Mouse (Mus musculus): ENCODE data around the gene Gm28047.

Gene Gm28047

GRCm38 (mm10) chr15:102516293-102516692 lies 108.6 kb downstream of the Gm28047 start:
- DNase-seq (ENCODE audit: low spot score in 2 of 2) = no peak

GRCm38 (mm10) chr15:102515791-102516190 lies 109.1 kb downstream of the Gm28047 start:
- no peak for DNase-seq (ENCODE audit: low spot score in 2 of 2)

- DNase-seq (ENCODE audit: low spot score in 2 of 2) = no peak
Observed at GRCm38 (mm10) chr15:102515261-102515660, 109.6 kb downstream of the Gm28047 start.

GRCm38 (mm10) chr15:102513004-102513403 lies 111.9 kb downstream of the Gm28047 start:
- no peak for DNase-seq (ENCODE audit: low spot score in 2 of 2)

GRCm38 (mm10) chr15:102512471-102512870 lies 112.4 kb downstream of the Gm28047 start:
- DNase-seq (ENCODE audit: low spot score in 2 of 2) = no peak

- no peak for DNase-seq (ENCODE audit: low spot score in 2 of 2)
Observed at GRCm38 (mm10) chr15:102512010-102512409, 112.9 kb downstream of the Gm28047 start.

GRCm38 (mm10) chr15:102511285-102511833 lies 113.5 kb downstream of the Gm28047 start:
- DNase-seq (ENCODE audit: low spot score in 2 of 2) = no peak

- peak; percentile 58 to 72 for DNase-seq (ENCODE audit: low spot score in 2 of 2)
Observed at GRCm38 (mm10) chr15:102510590-102511284, 114.1 kb downstream of the Gm28047 start.

GRCm38 (mm10) chr15:102510110-102510509 lies 114.8 kb downstream of the Gm28047 start:
- DNase-seq (ENCODE audit: low spot score in 2 of 2) = no peak

- DNase-seq (ENCODE audit: low spot score in 2 of 2) = no peak
Observed at GRCm38 (mm10) chr15:102508336-102508735, 116.5 kb downstream of the Gm28047 start.

GRCm38 (mm10) chr15:102507561-102507960 lies 117.3 kb downstream of the Gm28047 start:
- no peak for DNase-seq (ENCODE audit: low spot score in 2 of 2)

GRCm38 (mm10) chr15:102506864-102507263 lies 118.0 kb downstream of the Gm28047 start:
- no peak for DNase-seq (ENCODE audit: low spot score in 2 of 2)

GRCm38 (mm10) chr15:102506464-102506830 lies 118.4 kb downstream of the Gm28047 start:
- DNase-seq (ENCODE audit: low spot score in 2 of 2) = no peak

- DNase-seq (ENCODE audit: low spot score in 2 of 2) = no peak
Observed at GRCm38 (mm10) chr15:102505770-102506463, 119.0 kb downstream of the Gm28047 start.

GRCm38 (mm10) chr15:102505073-102505769 lies 119.6 kb downstream of the Gm28047 start:
- DNase-seq (ENCODE audit: low spot score in 2 of 2) = no peak

- DNase-seq (ENCODE audit: low spot score in 2 of 2) = no peak
Observed at GRCm38 (mm10) chr15:102503924-102504782, 120.7 kb downstream of the Gm28047 start.

- no peak for DNase-seq (ENCODE audit: low spot score in 2 of 2)
Observed at GRCm38 (mm10) chr15:102503447-102503846, 121.4 kb downstream of the Gm28047 start, which contains the start of gene Gm10337. Gene Gm10337 (plus strand): TSS chr15:102503722.

- no peak for DNase-seq (ENCODE audit: low spot score in 2 of 2)
Observed at GRCm38 (mm10) chr15:102502254-102502840, 122.5 kb downstream of the Gm28047 start.

GRCm38 (mm10) chr15:102501084-102501814 lies 123.6 kb downstream of the Gm28047 start:
- DNase-seq (ENCODE audit: low spot score in 2 of 2) = no peak

GRCm38 (mm10) chr15:102500479-102500878 lies 124.4 kb downstream of the Gm28047 start:
- no peak for DNase-seq (ENCODE audit: low spot score in 2 of 2)

Data from thymus, postnatal 10 days (tissue).